Comparison of ENCODE assay signal across 8 mouse cellular contexts in the genomic region with DNA sequence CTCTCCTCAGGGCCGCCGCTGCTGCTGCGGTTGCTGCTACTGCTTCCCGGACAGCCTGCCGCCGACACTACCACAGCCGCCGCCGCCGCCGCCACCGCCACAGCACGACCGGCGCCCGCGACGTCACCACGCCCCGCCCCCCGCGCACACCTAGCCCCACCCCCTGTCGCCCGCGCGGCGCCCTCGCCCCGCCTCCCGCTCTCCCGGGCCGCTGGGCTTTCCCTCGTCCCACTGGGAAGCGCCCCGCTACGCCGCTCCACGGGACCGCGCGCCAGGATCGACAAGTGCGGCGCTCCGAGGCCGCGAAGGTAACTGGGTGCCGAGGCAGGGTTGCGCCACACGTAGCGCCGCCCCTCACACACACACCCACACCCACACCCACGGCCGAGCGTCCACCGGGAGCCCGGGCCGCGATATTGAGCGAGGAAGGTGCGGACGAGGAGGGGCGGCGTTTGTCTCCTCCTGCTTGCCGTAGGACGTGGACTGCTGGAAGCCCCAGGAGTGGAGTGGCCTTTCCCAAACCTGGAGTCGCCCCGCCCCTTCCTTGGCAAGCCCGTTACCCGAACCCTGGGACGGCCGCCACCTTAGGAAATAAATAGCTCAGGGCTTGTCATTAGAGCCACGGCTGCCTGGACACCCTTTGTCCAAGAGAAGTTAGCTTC. TPM values are rescaled to one million over a fixed set of nuclear protein-coding genes. Genes with fewer than 3 reads are reported as not detected.
DNase-seq lines count a peak whose midpoint lies in the region; ATAC-seq and TF ChIP-seq lines count a peak whose summit lies in the region.

A gene (minus strand): TSS at position 134 of the 662 bp plus-strand sequence.

- no peaks in the 10 kb centered on the region for H3K27me3 ChIP-seq in megakaryocyte, embryonic 14.5 days (replicated peaks)

- no peak for TF ChIP-seq CTCF in cortical plate, adult 2 months (IDR thresholded peaks at IDR 0.05; ENCODE audit: extremely low read depth, insufficient read depth, low read length)

- peak; percentile 96 to 97 for DNase-seq in gastrocnemius, adult 8-10 months (ENCODE audit: low spot score in 2 of 2)
- peak; percentile 71 for DNase-seq in hindlimb bud, embryonic 11.5 days (ENCODE audit: extremely low spot score, low read depth, low spot score)
- DNase-seq in left cerebral cortex, adult 8-10 months (ENCODE audit: low spot score in 2 of 2), result peak; percentile 86 to 93
- DNase-seq in right cerebral cortex, postnatal 10 days (ENCODE audit: low spot score in 2 of 2), result peak; percentile 96
- peak; percentile 92 for DNase-seq in urinary bladder, postnatal 25 days (ENCODE audit: low spot score)

- H3K9me3 ChIP-seq in megakaryocyte, embryonic 14.5 days, result no peaks in the 10 kb centered on the region

- peaks cover 6% of the 10 kb centered on the region; the same call in 1 of the 2 replicates for H3K4me1 ChIP-seq in cortical plate, adult 2 months (ENCODE audit: control insufficient read depth, insufficient read depth, low read length)
- H3K4me1 ChIP-seq in megakaryocyte, embryonic 14.5 days, result peaks cover 20% of the 10 kb centered on the region

- TF ChIP-seq POLR2A in cortical plate, adult 2 months (IDR thresholded peaks at IDR 0.05; ENCODE audit: extremely low read depth, insufficient read depth, low read length), result 0 out of 2 replicates have a peak, but pooled peaks have one; percentile 9

- H3K4me3 ChIP-seq in cortical plate, adult 2 months (ENCODE audit: insufficient read depth, low read length), result peak within 1 kb of the TSS; percentile 96
- peak within 1 kb of the TSS; percentile 99 for H3K4me3 ChIP-seq in megakaryocyte, embryonic 14.5 days (replicated peaks)

- no peaks in the 10 kb centered on the region for H3K36me3 ChIP-seq in megakaryocyte, embryonic 14.5 days (replicated peaks; ENCODE audit: low read length)

- ATAC-seq in activated CD4-positive, CD25-positive, alpha-beta regulatory T cell, adult 4 months, result peak; percentile 79

- H3K27ac ChIP-seq in cortical plate, adult 2 months (ENCODE audit: insufficient read depth, low read length), result peak within 1 kb of the TSS; percentile 88

RNA-seq across cellular contexts. Expression of the gene that starts here (rescaled TPM):
- polyA plus RNA-seq in activated CD4-positive, CD25-positive, alpha-beta regulatory T cell, adult 4 months (2017; shearing (Covaris generic)), result 1 to 10 TPM; 4.7 to 6.6 TPM
- 21.3 and 22.1 TPM in 2 replicates for polyA plus RNA-seq in cortical plate, adult 2 months (2012; rRNA removed)
- 10 to 100 TPM; 26.4 to 30.5 (median 29.5) TPM for total RNA-seq in gastrocnemius, adult 8-10 months (2022)
- 10 to 100 TPM; 39.5 to 41.0 (median 40.4) TPM for total RNA-seq in left cerebral cortex, adult 8-10 months (2022)
- polyA plus RNA-seq in megakaryocyte, embryonic 14.5 days (2012; ENCODE audit: insufficient read depth, low replicate concordance), result 1.1 and 2.0 TPM in 2 replicates

Comparison
In these comparisons a context has a peak if more than half of its experiments do, and no peak if none do; other contexts are left out.
1. Peak in every context shown above with its lines: DNase-seq, ATAC-seq, H3K4me3 ChIP-seq and H3K27ac ChIP-seq.